Mouse (Mus musculus): ENCODE measurements around the gene Dnase2a. TPM values are rescaled to one million over a fixed set of nuclear protein-coding genes. Genes with fewer than 3 reads are reported as not detected.
"Not testable (repeated sequence)": the region's sequence is repeated elsewhere in the genome, so short reads cannot be mapped to it uniquely, and the experiment has no call there.

Dnase2a gene
- polyA plus RNA-seq, 2 experiments, result 8.4 to 9.6 TPM

- peak overlapping the region; percentile 20 for H3K27ac ChIP-seq
- 57% methylated on average over 8 of the region's 8 CpGs for WGBS (ENCODE audit: insufficient replicate concordance)
Observed at GRCm38 (mm10) chr8:84907493-84907892, 867 bp upstream of the Dnase2a start.

GRCm38 (mm10) chr8:84907979-84908378 lies 381 bp upstream of the Dnase2a start:
- Histone ChIP-seq H3K36me3 (replicated peaks; ENCODE audit: control insufficient read depth, insufficient read depth, low read depth) (peaks cover 26% of the 10 kb centered on the region), H3K27ac (peak overlapping the region; percentile 78), H3K9ac (replicated peaks) (peak overlapping the region; percentile 55), H3K4me2 (ENCODE audit: low read depth) (peak overlapping the region; percentile 81), H3K4me1 (replicated peaks; ENCODE audit: control insufficient read depth in 2 of 2, insufficient read depth in 2 of 2, low read length in 1 of 2) (peaks cover 4 to 22% of the 10 kb centered on the region in 2 experiments), H3K4me3 (ENCODE audit: insufficient read depth in 1 of 2, low read depth in 2 of 2, low read length in 2 of 2) (peak overlapping the region; percentile 9 to 66; a peak in 3 of 4 replicates)
- H3K9me3 ChIP-seq (ENCODE audit: control insufficient read depth, low read length); DNase-seq (ENCODE audit: low read depth in 3 of 3, low spot score in 3 of 3); H3K27me3 ChIP-seq (ENCODE audit: control insufficient read depth, insufficient read depth, low read length): not testable (repeated sequence)
- peak; percentile 9 for ATAC-seq (ENCODE audit: insufficient read depth)
- WGBS (ENCODE audit: insufficient replicate concordance), result 13% methylated on average over 7 of the region's 7 CpGs
- TF ChIP-seq CTCF (IDR thresholded peaks at IDR 0.05; ENCODE audit: low read depth), result peak; percentile 26

More at GRCm38 (mm10) chr8:84907493-84907892, 867 bp upstream of the Dnase2a start:
- peaks cover 4% of the 10 kb centered on the region for H3K27me3 ChIP-seq (ENCODE audit: control insufficient read depth, insufficient read depth, low read length)
- no peak overlapping the region for H3K4me3 ChIP-seq (ENCODE audit: insufficient read depth in 1 of 2, low read depth in 2 of 2, low read length in 2 of 2)
- no peak for ATAC-seq (ENCODE audit: insufficient read depth)
- peaks cover 26% of the 10 kb centered on the region for H3K36me3 ChIP-seq (replicated peaks; ENCODE audit: control insufficient read depth, insufficient read depth, low read depth)
- DNase-seq (ENCODE audit: low read depth in 3 of 3, low spot score in 3 of 3), result no peak
- no peak for TF ChIP-seq CTCF (IDR thresholded peaks at IDR 0.05; ENCODE audit: low read depth)
- no peak for TF ChIP-seq EP300 (IDR thresholded peaks at IDR 0.05; ENCODE audit: low read depth)
- no peak overlapping the region for H3K9ac ChIP-seq (replicated peaks)
- H3K4me2 ChIP-seq (ENCODE audit: low read depth), result no peak overlapping the region; the same call in 1 of the 2 replicates
- H3K4me1 ChIP-seq (replicated peaks; ENCODE audit: control insufficient read depth in 2 of 2, insufficient read depth in 2 of 2, low read length in 1 of 2), result peaks cover 4 to 22% of the 10 kb centered on the region in 2 experiments
- no peaks in the 10 kb centered on the region for H3K9me3 ChIP-seq (ENCODE audit: control insufficient read depth, low read length)

- TF ChIP-seq EP300 (IDR thresholded peaks at IDR 0.05; ENCODE audit: low read depth) (no peak), CTCF (IDR thresholded peaks at IDR 0.05; ENCODE audit: low read depth) (no peak)
- H3K4me3 ChIP-seq (ENCODE audit: insufficient read depth in 1 of 2, low read depth in 2 of 2, low read length in 2 of 2), result peak overlapping the region; percentile 66 to 76
- H3K27me3 ChIP-seq (ENCODE audit: control insufficient read depth, insufficient read depth, low read length), result peaks cover 6% of the 10 kb centered on the region
- no peaks in the 10 kb centered on the region for H3K9me3 ChIP-seq (ENCODE audit: control insufficient read depth, low read length)
- H3K36me3 ChIP-seq (replicated peaks; ENCODE audit: control insufficient read depth, insufficient read depth, low read depth), result peaks cover 17% of the 10 kb centered on the region
- H3K4me2 ChIP-seq (ENCODE audit: low read depth), result peak overlapping the region; percentile 81
- H3K9ac ChIP-seq (replicated peaks), result peak overlapping the region; percentile 84
- ATAC-seq (ENCODE audit: insufficient read depth) (no peak), DNase-seq (ENCODE audit: low read depth in 3 of 3, low spot score in 3 of 3) (no peak)
- 41% methylated on average over 20 of the region's 20 CpGs for WGBS (ENCODE audit: insufficient replicate concordance)
- peak overlapping the region; percentile 74 for H3K27ac ChIP-seq
- peaks cover 3 to 18% of the 10 kb centered on the region in 2 experiments; a peak in 3 of 4 replicates for H3K4me1 ChIP-seq (replicated peaks; ENCODE audit: control insufficient read depth in 2 of 2, insufficient read depth in 2 of 2, low read length in 1 of 2)
Observed at GRCm38 (mm10) chr8:84909162-84909767, 905 bp downstream of the Dnase2a start.

- H3K9me3 ChIP-seq (ENCODE audit: control insufficient read depth, low read length), result no peaks in the 10 kb centered on the region
- TF ChIP-seq CTCF (IDR thresholded peaks at IDR 0.05; ENCODE audit: low read depth), result no peak
- no peak for TF ChIP-seq EP300 (IDR thresholded peaks at IDR 0.05; ENCODE audit: low read depth)
- peaks cover 10% of the 10 kb centered on the region for H3K36me3 ChIP-seq (replicated peaks; ENCODE audit: control insufficient read depth, insufficient read depth, low read depth)
- H3K27ac ChIP-seq, result peak overlapping the region; percentile 14
- DNase-seq (ENCODE audit: low read depth in 3 of 3, low spot score in 3 of 3) (no peak), ATAC-seq (ENCODE audit: insufficient read depth) (no peak)
- WGBS (ENCODE audit: insufficient replicate concordance), result 51% methylated on average over 5 of the region's 5 CpGs
- peak overlapping the region; percentile 84; the same call in 1 of the 2 replicates for H3K9ac ChIP-seq (replicated peaks)
- peaks cover 6% of the 10 kb centered on the region for H3K27me3 ChIP-seq (ENCODE audit: control insufficient read depth, insufficient read depth, low read length)
- peak overlapping the region; percentile 66 to 76; a peak in 3 of 4 replicates for H3K4me3 ChIP-seq (ENCODE audit: insufficient read depth in 1 of 2, low read depth in 2 of 2, low read length in 2 of 2)
- peak overlapping the region; percentile 81 for H3K4me2 ChIP-seq (ENCODE audit: low read depth)
- peaks cover 3 to 18% of the 10 kb centered on the region in 2 experiments; a peak in 3 of 4 replicates for H3K4me1 ChIP-seq (replicated peaks; ENCODE audit: control insufficient read depth in 2 of 2, insufficient read depth in 2 of 2, low read length in 1 of 2)
Observed at GRCm38 (mm10) chr8:84909949-84910348, 1.6 kb downstream of the Dnase2a start.

GRCm38 (mm10) chr8:84910551-84910950 lies 2.2 kb downstream of the Dnase2a start:
- Histone ChIP-seq H3K4me2 (ENCODE audit: low read depth) (no peak overlapping the region; the same call in 1 of the 2 replicates), H3K4me1 (replicated peaks; ENCODE audit: control insufficient read depth in 2 of 2, insufficient read depth in 2 of 2, low read length in 1 of 2) (peaks cover 3 to 18% of the 10 kb centered on the region in 2 experiments; a peak in 3 of 4 replicates), H3K27me3 (ENCODE audit: control insufficient read depth, insufficient read depth, low read length) (peaks cover 6% of the 10 kb centered on the region), H3K9me3 (ENCODE audit: control insufficient read depth, low read length) (no peaks in the 10 kb centered on the region), H3K27ac (no peak overlapping the region), H3K4me3 (ENCODE audit: insufficient read depth in 1 of 2, low read depth in 2 of 2, low read length in 2 of 2) (no peak overlapping the region), H3K36me3 (replicated peaks; ENCODE audit: control insufficient read depth, insufficient read depth, low read depth) (peaks cover 4% of the 10 kb centered on the region), H3K9ac (replicated peaks) (no peak overlapping the region)
- 79% methylated on average over 6 of the region's 6 CpGs for WGBS (ENCODE audit: insufficient replicate concordance)
- DNase-seq (ENCODE audit: low read depth in 3 of 3, low spot score in 3 of 3) (no peak), ATAC-seq (ENCODE audit: insufficient read depth) (no peak)
- TF ChIP-seq CTCF (IDR thresholded peaks at IDR 0.05; ENCODE audit: low read depth), result no peak
- TF ChIP-seq EP300 (IDR thresholded peaks at IDR 0.05; ENCODE audit: low read depth), result no peak

Data from liver, embryonic 14.5 days (tissue).